Mouse (Mus musculus) small intestine, adult 2 months (tissue): ENCODE measurements around the gene Hoxa1. TPM values are rescaled to one million over a fixed set of nuclear protein-coding genes. Genes with fewer than 3 reads are reported as not detected.

ENCODE experiments used
- H3K27ac ChIP-seq: fragments of 200-500 bp; 2 replicates; pipeline ENCODE4 v1.5.1; 2012; ENCODE audit warnings: low read depth, low read length, control low read depth, inconsistent platforms; ENCODE audit not compliant: insufficient read depth
- H3K27me3 ChIP-seq: fragments of 200-500 bp; 2 replicates; pipeline ENCODE4 v1.6.1; 2012; ENCODE audit warnings: mild to moderate bottlenecking, moderate library complexity, low read length, inconsistent platforms; ENCODE audit not compliant: control insufficient read depth, insufficient read depth
- H3K36me3 ChIP-seq: fragments of 200-500 bp; 2 replicates; pipeline ENCODE4 v1.6.1; 2012; ENCODE audit warnings: mild to moderate bottlenecking, low read length, control low read depth, inconsistent platforms; ENCODE audit not compliant: control insufficient read depth, insufficient read depth
- H3K4me1 ChIP-seq: fragments of 200-500 bp; 2 replicates; pipeline ENCODE4 v1.6.1; 2012; ENCODE audit warnings: low read length, inconsistent platforms, mixed read lengths; ENCODE audit not compliant: control insufficient read depth, insufficient read depth, insufficient read length
- H3K4me3 ChIP-seq: fragments of 200-500 bp; 2 replicates; pipeline ENCODE4 v1.5.1; 2012; ENCODE audit warnings: low read depth, mild to moderate bottlenecking, control low read depth, inconsistent platforms, low read length, moderate library complexity
- CTCF ChIP-seq: fragments of 200-500 bp; IDR thresholded peaks from 2 replicates; pipeline ENCODE4 v1.5.1; 2012; ENCODE audit warnings: low read depth, mild to moderate bottlenecking, control low read depth, inconsistent platforms, low read length, moderate library complexity, mixed read lengths; ENCODE audit not compliant: insufficient replicate concordance, insufficient read length; ENCODE audit errors: extremely low read depth
- POLR2A ChIP-seq: fragments of 200-500 bp; IDR thresholded peaks from 2 replicates; pipeline ENCODE4 v1.6.1; 2012; ENCODE audit warnings: low read depth, mild to moderate bottlenecking, control low read depth, inconsistent platforms, low read length, moderate library complexity
- WGBS: fragments of 180-500 bp; shearing (Covaris S2); methylation state at CpG from one replicate; pipeline ENCODE4 v1.1.7; 2018; 5-methylcytosine and 5-hydroxymethylcytosine counted together
- polyA plus RNA-seq: library from polyadenylated mRNA; depleted of rRNA; stranded (reverse); fragments of >200 nt; gene quantifications from 2 replicates; pipeline ENCODE4 v1.2.3, GENCODE M21; 2012

The Hoxa1 gene
- polyA plus RNA-seq, 1 experiment, result 0.28 TPM

DNA sequence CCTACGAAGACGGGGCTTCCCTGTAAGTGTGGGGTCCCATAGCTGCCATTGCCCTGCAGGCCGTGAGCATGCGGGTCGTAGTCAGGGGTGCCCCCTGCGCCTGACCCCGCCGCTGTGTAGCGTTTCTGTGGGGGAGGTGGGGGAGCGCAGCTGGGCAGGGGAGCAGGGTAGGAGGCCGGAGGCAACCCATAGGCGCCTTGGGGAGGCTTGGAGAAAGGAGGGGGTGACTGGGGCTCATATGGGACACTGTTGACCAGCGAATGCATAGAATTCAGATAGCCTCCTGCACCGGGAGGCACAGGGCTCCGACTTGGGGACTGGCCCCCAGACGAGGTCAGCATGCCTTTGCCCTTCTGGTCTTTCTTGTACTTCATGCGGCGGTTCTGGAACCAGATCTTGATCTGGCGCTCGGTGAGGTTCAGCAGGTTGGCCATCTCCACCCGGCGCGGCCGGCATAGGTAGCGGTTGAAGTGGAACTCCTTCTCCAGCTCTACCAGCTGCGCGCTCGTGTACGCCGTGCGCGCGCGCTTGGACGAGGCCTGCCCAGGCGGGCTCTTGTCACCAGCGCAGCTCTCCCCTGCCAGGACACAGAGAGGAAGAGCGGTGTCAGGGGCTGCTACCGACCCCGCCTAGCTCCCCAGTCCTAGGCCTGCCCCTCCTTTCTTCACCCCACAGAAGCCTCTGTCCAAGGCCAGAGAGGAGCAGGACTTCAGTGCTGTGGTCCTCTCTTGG, 12.2 kb upstream of the Hoxa1 start:
- Histone ChIP-seq H3K27me3 (peaks cover 35% of the 10 kb centered on the region), H3K4me3 (peak overlapping the region; percentile 30), H3K27ac (peak overlapping the region; percentile 67), H3K4me1 (peaks cover 10% of the 10 kb centered on the region; the same call in 1 of the 2 replicates), H3K36me3 (no peaks in the 10 kb centered on the region)
- TF ChIP-seq CTCF, result no peak
- no peak for TF ChIP-seq POLR2A
- WGBS, result 74% methylated on average over 40 of the region's 40 CpGs

DNA sequence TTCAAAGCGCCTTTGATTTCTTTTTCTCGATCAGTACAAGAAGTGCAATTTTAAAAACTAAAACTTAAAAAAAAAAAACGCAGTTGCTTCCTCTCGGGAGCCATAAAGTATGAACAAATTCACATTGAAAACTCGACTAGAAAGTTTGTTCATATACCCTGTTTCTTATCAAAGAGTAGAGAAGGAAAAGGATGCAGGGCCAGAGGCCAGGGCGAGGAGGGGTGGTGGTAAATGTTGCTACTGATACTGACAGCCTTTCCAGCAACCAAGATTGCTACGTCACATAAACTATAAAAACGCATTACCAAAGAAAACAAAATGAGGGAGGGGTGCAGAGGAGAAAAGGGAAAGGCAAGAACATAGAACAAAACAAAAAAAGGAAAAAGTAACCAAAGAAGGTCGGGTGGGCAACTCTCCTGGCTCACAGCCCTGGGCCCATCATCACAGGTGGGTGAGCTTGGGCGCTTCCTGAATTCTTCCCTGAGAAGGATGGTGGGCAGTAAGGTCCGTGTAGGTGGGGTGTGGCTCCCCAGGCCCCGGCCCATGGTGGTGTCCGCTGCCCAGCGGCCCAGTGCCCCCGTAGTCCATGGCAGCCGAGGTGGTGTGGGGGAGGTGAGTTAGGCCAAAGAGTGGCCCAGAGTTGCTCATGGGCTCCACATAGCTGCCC, 11.5 kb upstream of the Hoxa1 start:
- peaks cover 29% of the 10 kb centered on the region; the same call in 1 of the 2 replicates for H3K27me3 ChIP-seq
- no peaks in the 10 kb centered on the region for H3K36me3 ChIP-seq
- 0 out of 2 replicates have a peak overlapping the region, but pooled peaks have one; percentile 30 for H3K4me3 ChIP-seq
- no peak for TF ChIP-seq POLR2A
- TF ChIP-seq CTCF, result no peak
- peaks cover 10% of the 10 kb centered on the region; the same call in 1 of the 2 replicates for H3K4me1 ChIP-seq
- peak overlapping the region; percentile 67 for H3K27ac ChIP-seq
- 72% methylated on average over 16 of the region's 16 CpGs for WGBS

DNA sequence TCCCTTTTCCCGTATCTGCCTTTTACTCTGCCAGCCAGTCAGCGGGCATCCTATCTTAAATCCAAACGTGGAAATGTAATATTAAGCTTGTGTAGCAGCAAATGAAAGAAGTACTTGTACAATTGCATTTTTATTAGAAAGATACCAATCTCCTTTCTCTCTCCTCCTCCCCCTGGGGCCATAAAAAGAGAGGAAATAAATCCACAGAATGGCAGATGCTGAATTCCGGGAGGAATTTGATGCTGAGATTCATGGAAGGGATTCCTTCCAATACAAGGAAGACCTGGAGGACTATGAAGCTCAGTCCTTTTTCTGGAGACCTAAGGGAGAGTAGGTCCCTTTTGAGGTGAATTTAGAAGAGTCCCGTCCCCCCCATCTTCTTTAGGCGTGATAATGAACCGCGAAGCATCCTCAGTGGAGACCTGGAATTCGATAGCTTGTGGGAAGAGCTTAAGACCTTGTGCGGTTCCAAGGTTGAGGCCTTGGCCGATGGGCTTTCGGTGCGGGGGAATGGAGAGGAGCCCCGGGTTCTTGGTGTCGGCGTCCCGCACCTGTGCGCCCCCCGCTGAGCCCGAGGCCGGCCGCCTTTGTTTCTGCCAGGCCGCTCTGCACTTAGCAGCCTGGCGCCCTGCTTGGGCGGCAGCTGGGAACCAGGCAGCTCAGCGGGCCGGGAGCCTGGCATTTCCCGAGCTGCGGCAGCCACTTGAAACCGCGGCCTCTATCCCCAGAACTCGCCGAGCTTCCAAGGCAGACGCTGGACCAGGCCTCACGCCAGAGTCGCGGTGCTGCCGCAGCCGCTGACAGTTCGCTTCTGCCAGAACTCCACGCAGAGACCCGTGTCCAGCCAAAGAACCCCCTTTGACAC, 10.3 kb upstream of the Hoxa1 start:
- no peak for TF ChIP-seq POLR2A
- TF ChIP-seq CTCF, result no peak
- Histone ChIP-seq H3K36me3 (no peaks in the 10 kb centered on the region), H3K27ac (peak overlapping the region; percentile 28), H3K4me3 (peak overlapping the region; percentile 41), H3K4me1 (peaks cover 10% of the 10 kb centered on the region; the same call in 1 of the 2 replicates), H3K27me3 (peaks cover 36% of the 10 kb centered on the region)
- 75% methylated on average over 42 of the region's 42 CpGs for WGBS

DNA sequence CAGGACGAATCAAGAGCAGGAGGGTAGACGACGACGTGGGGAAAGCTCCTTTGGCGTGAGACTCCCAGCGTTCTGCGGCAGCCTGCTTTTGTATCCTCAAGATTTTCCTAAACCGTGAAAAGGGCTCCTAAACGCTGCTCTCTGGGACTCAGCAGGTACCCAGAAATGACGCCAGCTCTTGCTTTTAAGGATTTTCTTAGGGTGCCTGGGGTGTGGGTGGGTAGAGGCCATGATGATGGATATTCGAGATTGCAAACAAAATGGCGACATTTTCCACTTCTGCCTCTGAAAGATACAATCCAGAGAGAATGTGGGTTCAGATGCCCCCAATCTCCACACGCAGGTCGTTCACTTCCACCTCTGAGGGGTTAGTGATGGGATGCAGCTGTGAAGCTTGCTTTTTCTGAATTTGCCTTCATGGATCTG, 9.6 kb upstream of the Hoxa1 start:
- 78% methylated on average over 14 of the region's 14 CpGs for WGBS
- H3K27ac ChIP-seq, result peak overlapping the region; percentile 6
- H3K4me1 ChIP-seq, result peaks cover 10% of the 10 kb centered on the region; the same call in 1 of the 2 replicates
- H3K4me3 ChIP-seq, result peak overlapping the region; percentile 10; the same call in 1 of the 2 replicates
- H3K36me3 ChIP-seq, result no peaks in the 10 kb centered on the region
- peaks cover 32% of the 10 kb centered on the region for H3K27me3 ChIP-seq
- TF ChIP-seq CTCF (no peak), POLR2A (no peak)

DNA sequence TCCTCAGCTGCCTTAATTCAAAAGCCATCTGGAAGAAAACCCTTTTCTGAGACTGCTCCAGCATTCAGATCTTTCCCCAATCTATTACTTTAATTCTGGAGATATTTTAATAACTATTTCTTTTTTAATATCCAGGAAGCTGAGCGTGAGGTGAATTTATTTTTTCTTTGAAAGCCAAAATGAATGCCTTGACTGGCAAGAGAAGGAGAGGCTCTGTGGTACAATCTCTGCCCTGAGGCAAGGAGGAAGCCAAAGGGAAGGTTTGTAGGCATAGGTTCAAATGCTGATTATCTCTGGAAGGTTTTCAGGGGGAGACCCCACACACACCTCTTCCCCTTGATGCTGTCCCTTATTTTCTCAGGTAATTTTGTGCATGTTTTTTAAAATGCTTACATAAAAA, 9.1 kb upstream of the Hoxa1 start:
- TF ChIP-seq CTCF (no peak), POLR2A (no peak)
- peaks cover 31% of the 10 kb centered on the region for H3K27me3 ChIP-seq
- no peak overlapping the region for H3K4me3 ChIP-seq
- WGBS, result 73% methylated on average over 1 of the region's 1 CpGs
- peaks cover 7% of the 10 kb centered on the region; the same call in 1 of the 2 replicates for H3K4me1 ChIP-seq
- H3K27ac ChIP-seq, result peak overlapping the region; percentile 52; the same call in 1 of the 2 replicates
- H3K36me3 ChIP-seq, result no peaks in the 10 kb centered on the region

DNA sequence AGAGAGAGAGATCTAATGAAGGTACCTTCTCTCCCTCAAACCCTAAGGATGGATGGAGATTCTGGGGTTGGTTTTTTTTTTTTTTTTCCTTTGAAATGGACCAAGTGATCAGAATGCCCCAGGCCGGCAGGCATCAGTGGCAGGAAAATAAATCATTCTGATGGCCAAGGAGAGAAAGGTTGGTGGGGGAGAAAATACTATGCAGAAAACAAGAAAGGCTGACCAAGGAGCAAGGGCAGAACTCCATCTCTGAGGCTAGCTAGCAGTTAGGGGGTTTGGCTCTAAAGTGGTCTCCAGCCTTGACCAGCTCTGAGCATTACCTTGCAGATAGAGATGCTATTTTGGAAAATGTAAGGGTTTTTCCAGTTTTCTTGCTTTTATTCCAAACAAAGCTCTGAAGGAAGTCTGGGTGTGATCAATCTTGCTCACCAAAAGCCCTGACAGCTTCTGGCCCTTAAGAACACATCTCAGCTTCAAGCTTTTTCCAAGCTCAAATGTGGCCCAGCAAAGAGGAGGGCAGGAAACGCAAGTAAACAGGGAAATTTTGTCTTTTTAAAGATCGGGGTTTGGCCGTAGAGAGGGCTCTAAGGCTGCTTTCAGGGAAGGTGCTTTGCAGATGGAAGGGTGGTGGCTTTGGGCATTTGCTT, 8.4 kb upstream of the Hoxa1 start:
- Histone ChIP-seq H3K4me1 (peaks cover 7% of the 10 kb centered on the region; the same call in 1 of the 2 replicates), H3K27me3 (peaks cover 25% of the 10 kb centered on the region), H3K4me3 (peak overlapping the region; percentile 2; the same call in 1 of the 2 replicates), H3K27ac (peak overlapping the region; percentile 52; the same call in 1 of the 2 replicates), H3K36me3 (no peaks in the 10 kb centered on the region)
- TF ChIP-seq POLR2A (no peak), CTCF (no peak)
- WGBS, result 67% methylated on average over 4 of the region's 4 CpGs
